Mouse (Mus musculus): Measurements from ENCODE around the gene Polr3f. TPM values are rescaled to one million over a fixed set of nuclear protein-coding genes. Genes with fewer than 3 reads are reported as not detected.

The Polr3f gene
- 10 to 100 TPM; 12.5 to 14.1 TPM for total RNA-seq (2021)
- long read RNA-seq, experiment 1, full-length matches to known transcripts = 4 of 5 reads
- long read RNA-seq, experiment 1, partial matches to known transcripts = 0 of 5 reads
- long read RNA-seq, experiment 1, other reads (novel, unspliced or antisense) = 1 of 5 reads
- long read RNA-seq, experiment 2, full-length matches to known transcripts = 2 of 3 reads
- long read RNA-seq, experiment 2, partial matches to known transcripts = 1 of 3 reads
- long read RNA-seq, experiment 2, other reads (novel, unspliced or antisense) = 0 of 3 reads

DNA sequence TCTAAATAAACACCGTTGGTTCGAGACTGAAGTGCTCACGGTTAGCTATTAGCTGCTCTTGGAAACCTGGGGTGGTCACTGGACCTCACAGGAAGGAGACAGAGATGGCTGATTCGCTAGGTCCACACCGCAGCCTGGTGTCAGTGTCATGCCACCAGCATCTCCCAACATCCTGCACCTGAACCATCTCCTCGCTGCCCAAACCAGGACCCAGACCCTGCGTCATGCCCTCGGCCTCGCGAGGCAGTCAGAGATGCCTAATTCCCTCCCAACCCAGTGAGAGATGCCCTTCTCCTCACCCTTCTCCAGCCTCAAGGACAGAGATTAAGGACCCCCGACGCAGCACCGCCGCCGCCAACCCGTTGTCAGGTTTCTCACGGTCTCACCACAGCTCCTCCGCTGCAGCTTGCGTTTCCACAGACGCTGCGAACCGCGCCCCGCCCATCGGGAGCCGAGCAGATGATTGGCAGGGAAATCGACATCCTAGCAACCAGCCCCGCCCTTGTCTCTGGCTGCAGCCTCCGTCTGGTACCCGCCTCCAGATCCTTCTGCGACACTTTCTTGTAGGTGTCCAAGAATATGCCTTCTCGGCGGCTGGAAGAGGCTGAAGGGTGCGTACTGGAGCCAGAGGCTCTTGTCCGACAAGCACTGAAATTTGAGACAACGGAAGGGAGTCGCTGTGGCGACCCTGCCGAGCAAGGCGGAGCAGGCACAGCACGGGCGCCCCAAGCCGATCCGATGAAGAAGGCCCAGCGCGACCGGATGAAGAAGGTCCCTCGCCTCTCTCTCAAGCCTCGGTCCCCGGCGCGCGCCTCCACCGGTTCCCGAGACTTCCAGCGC, at the start of gene Polr3f, which contains the start of gene Dzank1:
Polr3f (plus strand) TSS at position 738 of the 840 bp plus-strand sequence.
Dzank1 (minus strand) TSS at position 434 of the 840 bp plus-strand sequence.
- intact Hi-C loops (cut with DNase I) = no loop called here

DNA sequence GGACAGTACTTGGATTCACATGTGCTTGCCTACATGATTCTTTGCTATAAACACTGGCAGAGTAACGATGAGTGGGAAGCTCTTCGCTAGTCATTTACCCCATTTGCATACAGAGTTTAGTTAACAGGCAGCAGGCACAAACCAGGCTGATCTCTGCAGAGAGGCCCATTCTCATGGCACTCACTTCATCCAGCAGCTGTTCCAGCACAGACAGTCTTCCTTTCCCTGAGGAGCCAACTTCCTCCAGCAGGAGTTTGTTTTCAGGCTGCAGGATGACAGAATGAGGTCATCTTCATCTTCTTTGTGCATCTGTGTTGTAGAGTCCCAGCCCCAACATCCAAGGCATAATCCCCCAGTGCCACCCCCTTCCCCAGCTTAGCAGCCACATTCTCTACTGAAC, 48.1 kb upstream of the Polr3f start:
- peak; percentile 21 to 48 for DNase-seq
- intact Hi-C loops (cut with DNase I) = no loop called here

More for the DNA sequence above, at the start of gene Polr3f, which contains the start of gene Dzank1:
- DNase-seq = peak; percentile 94 to 95

DNA sequence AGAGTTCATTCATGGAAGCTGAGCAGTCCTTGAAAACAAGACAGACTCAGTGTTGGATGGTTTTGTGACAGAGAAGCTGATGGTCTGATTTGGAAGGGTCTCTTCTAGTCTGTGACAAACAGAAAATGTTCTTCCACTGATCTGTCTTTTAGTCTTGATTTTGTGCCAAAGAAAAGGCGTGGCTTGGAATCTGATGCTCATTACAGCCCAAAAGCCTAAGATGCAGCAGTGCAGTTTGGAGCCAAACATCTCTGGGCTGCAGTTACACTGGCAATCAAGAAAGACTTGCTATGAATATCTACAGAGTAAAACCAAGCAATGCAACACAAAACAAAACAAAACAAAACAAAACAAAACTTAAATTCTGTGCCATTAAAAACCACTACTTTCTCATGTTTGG, 43.4 kb upstream of the Polr3f start:
- intact Hi-C loops (cut with DNase I) = no loop called here
- peak in 1 of 2 experiments; percentile 39 for DNase-seq

DNA sequence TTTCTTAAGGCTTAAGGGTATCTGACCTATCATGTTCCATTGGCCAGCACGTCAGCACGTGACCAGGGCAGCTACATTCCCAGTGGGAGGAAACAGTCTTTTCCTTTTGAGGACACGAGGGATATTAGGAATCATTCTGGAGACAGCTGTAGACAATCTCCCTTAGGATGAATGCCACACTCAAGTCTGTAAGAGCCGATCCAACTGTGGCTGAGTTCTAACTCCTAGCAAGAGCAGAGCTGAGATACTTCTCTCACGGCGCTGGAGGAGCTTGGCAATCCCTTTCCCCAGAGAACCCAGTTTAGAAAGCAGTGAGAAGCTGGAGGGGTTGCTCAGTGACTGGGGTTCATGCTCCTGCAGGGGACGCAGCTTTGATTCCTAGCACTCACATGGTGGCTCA, 42.1 kb upstream of the Polr3f start:
- DNase-seq = peak in 1 of 2 experiments; percentile 14
- intact Hi-C loops (cut with DNase I) = no loop called here

DNA sequence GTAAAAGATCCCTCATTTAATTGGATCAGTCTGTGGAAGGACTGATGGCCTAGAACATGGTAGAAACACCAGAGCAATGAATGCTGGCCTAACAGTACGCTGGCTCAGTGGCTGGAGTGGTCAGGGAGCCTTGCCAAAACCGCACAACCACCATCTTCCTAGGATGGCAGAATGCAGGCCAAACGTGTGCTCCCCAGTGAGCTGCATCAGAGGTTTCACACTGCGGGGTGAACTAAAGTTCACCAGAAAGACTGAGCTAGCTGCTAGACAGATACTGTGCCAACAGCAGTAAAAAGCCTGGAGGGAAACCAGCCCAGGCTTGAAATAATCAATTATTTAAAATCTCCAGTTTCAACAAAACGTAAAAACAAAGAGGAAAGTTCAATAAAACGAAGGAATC, 40.0 kb upstream of the Polr3f start:
- intact Hi-C loops (cut with DNase I) = no loop called here
- DNase-seq = no peak

DNA sequence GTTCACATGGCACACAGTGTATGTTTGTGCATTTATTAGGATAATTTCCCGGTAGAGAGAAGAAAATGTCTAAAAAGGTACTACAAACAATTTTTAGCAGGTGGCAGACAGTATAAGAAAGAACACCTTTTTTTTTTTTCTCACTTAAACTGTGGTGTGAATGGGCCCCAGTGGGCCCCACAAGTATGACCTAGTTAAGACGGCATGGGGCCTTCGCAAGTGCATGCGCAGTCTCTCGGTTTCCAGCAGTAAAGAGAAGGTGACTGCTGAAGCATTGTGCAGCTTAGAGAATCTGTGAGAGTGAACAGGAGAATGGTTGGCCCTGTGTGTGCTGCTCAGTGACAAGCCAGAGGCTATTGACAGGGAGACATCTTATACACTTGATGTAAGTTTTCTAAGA, 38.2 kb upstream of the Polr3f start:
- intact Hi-C loops (cut with DNase I) = no loop called here
- DNase-seq = no peak

DNA sequence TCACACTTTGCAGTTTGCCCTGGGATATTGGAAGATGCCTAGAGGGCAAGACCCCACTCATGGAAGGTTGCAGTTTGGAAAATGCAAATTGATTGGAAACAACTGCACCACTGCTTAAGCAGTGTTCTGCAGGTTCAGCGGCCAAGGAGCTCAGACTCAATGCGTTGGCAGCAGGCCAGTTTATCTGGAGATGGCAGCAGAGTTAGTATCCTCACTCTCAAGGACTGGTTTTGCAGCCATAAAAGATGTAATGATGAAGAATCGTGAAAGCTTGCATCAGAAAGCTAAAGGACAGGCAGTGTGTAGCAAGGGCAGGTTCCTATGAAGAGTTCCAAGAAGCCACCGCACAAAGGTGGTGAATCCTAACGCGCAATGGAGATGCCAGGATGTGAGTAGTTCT, 25.4 kb upstream of the Polr3f start:
- DNase-seq = no peak
- intact Hi-C loops (cut with DNase I) = no loop called here

DNA sequence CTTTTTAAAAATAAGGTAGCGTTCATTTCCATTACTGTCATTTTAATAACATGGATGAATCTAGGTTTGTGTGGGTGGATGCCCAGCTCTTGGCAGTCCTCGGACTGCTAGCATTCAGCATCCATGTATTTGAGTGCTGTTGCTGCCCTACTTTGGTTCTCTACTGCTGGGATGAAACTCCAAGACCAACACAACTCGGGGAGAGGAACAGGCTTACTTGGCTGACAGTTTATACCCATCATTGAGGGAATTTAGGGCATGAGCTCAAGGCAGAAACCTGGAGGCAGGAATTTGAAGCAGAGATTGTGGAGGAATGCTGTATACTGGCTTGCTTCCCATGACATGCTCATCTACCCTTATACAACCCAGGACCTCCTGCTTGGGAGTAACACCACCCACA, 12.9 kb upstream of the Polr3f start:
- DNase-seq = no peak
- intact Hi-C loops (cut with DNase I) = no loop called here

DNA sequence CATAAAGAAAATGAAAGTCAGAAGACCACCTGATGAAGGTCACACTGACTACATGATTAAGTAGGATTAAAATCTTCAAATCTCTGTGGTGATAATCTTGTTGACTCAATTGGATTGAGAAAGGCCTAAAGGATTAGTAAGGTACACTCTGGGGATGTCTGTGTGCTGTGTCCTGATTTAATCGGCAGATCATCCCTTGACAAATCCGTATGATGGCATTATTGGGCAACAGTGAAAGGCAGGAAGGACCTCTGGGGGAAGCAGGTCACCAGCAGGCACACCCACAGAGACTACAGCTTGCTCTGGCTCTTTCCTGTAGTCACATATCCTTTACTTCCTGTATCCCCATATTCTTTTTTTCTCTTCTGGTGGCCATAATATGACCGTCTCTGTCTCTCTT, 7.7 kb upstream of the Polr3f start:
- intact Hi-C loops (cut with DNase I) = no loop called here
- DNase-seq = no peak

DNA sequence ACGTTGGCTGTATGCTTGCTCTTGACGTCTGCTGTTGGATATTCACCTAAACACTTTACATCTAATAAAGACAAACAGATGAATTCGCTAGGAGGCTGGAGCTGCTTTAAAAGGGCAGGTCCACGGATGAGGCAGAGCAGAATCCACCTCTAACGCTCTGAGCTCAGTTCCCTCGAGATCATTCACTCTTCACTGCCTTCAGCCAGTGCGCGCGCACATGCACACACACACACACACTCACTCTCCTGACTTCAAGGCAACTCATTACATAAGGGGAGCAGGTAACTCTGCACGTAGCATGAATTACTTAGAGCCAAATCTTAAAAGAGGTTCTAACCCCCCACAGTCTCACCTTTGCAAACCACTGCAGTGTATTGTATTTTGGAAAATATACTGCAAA, 1.7 kb upstream of the Polr3f start:
- intact Hi-C loops (cut with DNase I) = no loop called here
- DNase-seq = no peak

DNA sequence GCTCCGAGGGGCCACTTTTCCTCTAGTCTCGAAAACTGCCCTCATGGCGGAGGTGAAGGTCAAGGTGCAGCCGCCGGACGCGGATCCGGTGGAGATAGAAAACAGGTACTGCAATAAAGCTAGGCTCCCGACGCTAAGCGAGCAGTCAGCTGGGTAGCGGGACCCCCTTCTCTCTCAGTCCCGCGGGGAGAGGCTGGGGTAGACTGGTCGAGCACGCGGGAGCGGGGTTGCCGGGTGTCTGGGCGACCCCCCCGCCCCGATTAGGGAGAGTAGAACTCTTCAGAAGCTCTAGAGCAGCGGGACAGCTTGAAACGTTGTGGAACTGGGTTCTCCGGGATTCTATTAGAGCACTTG, 280 bp downstream of the Polr3f start:
- intact Hi-C loops (cut with DNase I) = no loop called here

DNA sequence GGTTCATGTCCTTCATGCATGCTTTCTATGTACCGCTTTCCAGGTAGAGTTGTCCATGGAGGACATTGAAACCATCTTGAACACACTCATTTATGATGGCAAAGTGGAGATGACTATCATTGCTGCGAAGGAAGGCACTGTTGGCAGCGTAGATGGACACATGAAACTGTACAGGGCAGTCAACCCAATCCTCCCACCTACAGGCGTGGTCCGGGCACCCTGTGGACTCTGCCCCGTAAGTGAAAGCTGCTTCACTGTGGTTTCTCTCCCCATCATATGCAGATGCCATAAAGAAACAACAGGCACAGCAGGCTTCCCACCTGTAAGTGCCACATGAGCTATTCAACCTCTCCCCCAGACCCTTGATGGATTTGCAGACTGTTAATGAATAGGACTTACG, 9.6 kb downstream of the Polr3f start:
- intact Hi-C loops (cut with DNase I) = no loop called here
- DNase-seq = no peak

More for the DNA sequence above, 280 bp downstream of the Polr3f start:
- no peak for DNase-seq

DNA sequence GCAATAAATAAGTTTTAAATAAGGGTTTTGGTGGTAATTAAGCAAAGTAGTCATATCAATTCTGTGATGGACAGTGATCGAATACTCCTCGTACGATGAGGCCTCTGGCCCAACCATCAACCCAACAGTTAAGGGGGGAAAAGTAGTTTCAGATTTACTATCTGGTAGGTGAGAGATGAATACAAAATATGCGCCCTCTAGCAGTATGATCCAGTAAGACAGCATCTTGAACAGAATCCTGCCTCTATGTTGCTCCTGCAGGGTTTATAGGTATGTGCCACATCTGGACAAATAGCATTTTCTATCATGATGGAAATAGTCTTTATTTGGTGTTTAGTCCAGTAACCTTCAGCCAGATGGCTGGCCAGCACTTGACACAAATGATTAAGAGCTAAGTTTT, 13.7 kb downstream of the Polr3f start:
- no peak for DNase-seq
- intact Hi-C loops (cut with DNase I) = loop anchor here (10.0 kb wide), 1 partner anchor 176 kb away; the partner anchor contains the start of genes Kat14 and Pet117

DNA sequence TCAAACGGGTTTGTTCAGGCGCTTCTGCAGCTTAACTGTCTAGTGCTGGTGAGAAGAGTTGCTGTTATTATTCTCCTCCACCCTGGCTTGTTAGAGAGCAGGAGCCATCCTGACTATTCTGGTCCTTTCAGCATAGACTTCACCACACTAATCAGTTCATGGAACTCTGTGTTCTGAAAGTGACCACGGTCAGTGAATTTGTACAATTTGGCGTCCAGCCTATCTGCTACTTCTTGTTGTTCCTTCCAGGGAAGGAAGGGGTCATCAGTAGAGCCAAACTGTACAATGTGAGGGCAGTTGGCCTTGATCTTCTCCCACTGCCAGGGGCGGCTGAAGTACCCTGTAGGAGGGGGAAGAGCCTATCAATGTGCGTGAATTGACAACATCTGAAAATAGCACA, 16.2 kb downstream of the Polr3f start:
- intact Hi-C loops (cut with DNase I) = loop anchor here (10.0 kb wide), 1 partner anchor 179 kb away; the partner anchor contains the start of genes Kat14 and Pet117
- no peak for DNase-seq

DNA sequence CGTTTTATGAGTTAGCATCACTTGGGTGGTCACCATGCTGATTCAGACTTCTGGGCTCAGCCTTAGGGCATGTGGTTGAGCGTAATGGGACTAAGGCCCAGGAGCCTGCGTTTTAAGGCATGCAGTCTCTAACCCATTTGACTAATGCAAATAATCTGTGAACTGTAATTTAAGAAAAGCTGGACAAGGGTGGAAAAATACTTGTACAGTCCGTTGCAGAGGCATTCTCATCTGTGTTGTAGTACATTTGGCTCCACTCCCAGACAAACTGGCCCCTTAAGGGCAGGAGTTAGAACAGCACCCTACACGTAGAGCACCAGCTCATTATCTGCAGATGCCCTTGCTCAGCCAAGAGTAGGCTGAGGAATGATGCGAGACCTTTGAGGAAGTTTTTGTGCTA, 17.1 kb downstream of the Polr3f start:
- peak in 1 of 2 experiments; percentile 23 for DNase-seq
- intact Hi-C loops (cut with DNase I) = loop anchor here (10.0 kb wide), 1 partner anchor 180 kb away; the partner anchor contains the start of genes Kat14 and Pet117

DNA sequence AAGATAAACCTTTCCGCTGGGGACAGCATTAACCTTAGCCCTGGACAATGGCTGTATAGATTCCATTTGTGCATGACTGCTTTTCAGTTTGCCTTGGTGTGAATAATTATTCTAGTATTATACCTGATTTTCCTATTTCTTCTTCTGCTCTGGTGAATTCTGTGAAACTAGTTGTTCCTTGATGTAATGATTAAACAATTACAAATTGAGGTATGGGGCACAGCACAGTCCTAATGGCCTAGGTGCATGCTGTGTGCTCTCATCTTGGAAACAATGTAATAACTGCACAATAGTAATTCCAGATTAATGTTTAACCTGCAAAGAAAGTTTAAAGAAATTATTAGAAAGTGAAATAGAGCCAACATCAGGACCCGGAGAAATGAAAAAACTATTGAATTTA, 17.5 kb downstream of the Polr3f start:
- DNase-seq = no peak
- intact Hi-C loops (cut with DNase I) = loop anchor here (10.0 kb wide), 1 partner anchor 180 kb away; the partner anchor contains the start of genes Kat14 and Pet117

DNA sequence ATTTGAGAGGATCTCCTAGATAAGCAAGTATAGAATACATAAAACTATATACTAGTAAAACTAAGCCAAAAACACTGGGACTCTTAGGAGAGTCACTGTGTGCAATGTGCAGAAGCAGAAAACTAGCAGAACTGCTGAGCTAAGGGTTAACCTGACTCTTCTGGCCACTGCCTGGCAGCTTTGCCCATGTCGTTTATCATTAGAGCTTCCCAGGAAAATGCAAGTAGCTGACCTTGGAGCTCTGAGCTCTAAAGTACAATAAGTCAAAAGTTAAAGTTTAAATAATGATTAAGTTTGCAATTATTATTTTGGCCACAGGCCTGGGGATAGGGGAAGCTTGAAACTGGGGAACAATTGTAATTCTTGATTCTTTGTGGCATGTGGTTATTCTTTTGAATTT, 18.0 kb downstream of the Polr3f start:
- intact Hi-C loops (cut with DNase I) = loop anchor here (10.0 kb wide), 1 partner anchor 181 kb away; the partner anchor contains the start of genes Kat14 and Pet117
- no peak for DNase-seq

DNA sequence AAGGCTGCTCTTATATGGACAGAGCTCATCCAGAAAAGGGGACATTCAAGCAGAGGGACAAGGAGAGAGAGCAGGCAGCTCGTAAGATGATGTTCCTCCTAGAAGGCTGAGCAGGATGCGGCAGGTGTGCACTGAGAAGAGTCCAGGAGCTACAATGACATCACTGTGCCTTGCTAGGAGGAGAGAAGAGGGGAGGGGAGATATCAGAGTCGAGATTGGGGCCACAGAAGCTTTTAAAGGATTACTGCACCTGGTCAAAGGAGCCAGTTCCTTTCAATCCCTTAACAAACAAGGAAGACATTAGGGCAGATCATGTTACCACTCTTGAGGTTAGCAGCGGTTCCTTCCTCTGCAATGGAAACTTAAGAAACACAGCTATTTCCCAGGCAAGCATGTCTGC, 20.0 kb downstream of the Polr3f start:
- no peak for DNase-seq
- intact Hi-C loops (cut with DNase I) = loop anchor here (10.0 kb wide), 1 partner anchor 183 kb away; the partner anchor contains the start of genes Kat14 and Pet117

DNA sequence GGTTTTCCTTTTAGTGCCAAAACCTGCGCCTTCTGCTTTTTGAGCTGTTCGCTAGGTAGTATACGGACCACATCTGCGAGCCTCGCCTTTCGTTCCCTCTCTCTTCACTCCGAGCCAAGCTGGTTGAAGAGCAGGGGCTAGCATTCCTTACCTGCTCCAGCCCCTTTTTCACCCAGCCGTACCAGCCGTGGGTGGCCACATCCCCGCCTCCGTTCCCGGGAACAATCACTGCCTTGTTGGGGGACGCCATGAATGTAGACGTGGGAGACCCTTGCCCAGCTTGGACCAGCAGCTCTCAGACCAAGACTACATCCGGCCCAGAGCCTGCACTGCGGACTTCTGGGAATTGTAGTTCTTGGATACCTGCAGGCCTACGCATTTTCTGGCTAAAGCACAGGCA, 23.0 kb downstream of the Polr3f start, which contains the start of gene Rbbp9:
Rbbp9 (minus strand) TSS at position 341 of the 400 bp plus-strand sequence.
- DNase-seq = peak; percentile 48 to 51
- intact Hi-C loops (cut with DNase I) = no loop called here

DNA sequence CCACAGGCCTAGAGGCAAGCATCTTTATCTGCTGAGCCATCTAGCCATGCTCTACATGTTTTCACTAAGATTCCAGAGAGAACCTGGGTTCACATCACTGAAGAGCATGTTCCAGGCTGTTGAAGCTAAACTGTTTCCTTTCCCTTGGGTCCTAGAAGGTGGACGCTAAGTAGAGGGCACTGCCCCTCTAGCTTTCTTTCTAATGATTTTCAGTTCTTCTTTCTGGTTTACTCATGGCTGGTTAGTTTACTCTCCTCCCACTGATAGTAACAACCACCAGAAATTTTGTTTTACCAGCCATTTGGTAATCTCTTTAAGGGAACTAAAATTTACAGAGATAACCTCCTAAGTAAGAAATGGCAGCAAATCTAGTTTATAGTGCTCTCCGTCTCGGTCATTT, 26.4 kb downstream of the Polr3f start:
- intact Hi-C loops (cut with DNase I) = no loop called here
- DNase-seq = no peak

DNA sequence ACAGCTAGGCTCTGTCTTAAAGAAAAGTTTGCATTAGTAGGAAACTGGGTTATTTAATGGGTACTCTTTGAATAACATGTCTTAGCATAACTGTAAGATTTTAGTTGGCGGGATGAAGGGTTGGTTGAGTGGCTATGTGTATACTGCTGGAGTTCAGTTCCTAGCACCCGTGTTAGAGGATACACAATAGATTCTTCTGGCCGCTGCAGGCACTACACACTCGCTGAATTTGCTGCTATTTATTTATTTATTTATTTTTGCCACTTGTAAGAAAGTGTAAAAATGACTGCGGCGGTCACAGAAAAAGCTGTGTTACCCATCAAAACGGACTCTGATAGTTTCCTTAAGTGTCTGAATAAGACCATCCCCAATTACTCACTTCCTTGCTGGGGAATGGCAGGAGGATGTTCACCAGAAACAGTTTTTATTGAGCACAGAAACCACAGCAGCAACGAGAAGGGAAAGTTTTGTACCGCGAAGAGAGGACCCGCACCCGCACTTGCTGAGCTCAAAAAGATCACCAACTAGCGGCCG, 27.8 kb downstream of the Polr3f start:
- DNase-seq = no peak
- intact Hi-C loops (cut with DNase I) = no loop called here

Data from heart, postnatal 14 days (tissue).